Mouse (Mus musculus) heart, postnatal 0 days (tissue): ENCODE results near the gene Tmem117.

Experiments
- CTCF ChIP-seq: IDR thresholded peaks from 2 replicates; pipeline ENCODE4 v1.5.1; 2016; ENCODE audit warnings: antibody characterized with exemption, control low read depth, low read depth
- EP300 ChIP-seq: IDR thresholded peaks from 2 replicates; pipeline ENCODE4 v1.6.1; 2016; ENCODE audit warnings: antibody characterized with exemption, low read depth

GRCm38 (mm10) chr15:94956697-94957096, 327.7 kb downstream of the Tmem117 start:
- TF ChIP-seq EP300 (no peak), CTCF (no peak)
